Mouse (Mus musculus) testis, postnatal 10 days (tissue): ENCODE measurements at regions not wholly inside any gene's neighbourhood (a gene's known extent, or its start where the extent isn't known, plus 50 kb on each side); places are given as distances from the start of the nearest gene placed in this dataset.
A peak's percentile ranks its signal among the peaks of the same experiment; 100 is the strongest.
"Not testable (repeated sequence)": the region's sequence is repeated elsewhere in the genome, so short reads cannot be mapped to it uniquely, and the experiment has no call there.

Source experiments
- DNase-seq: peaks from one replicate; pipeline ENCODE4 v3.0.0; 2021; ENCODE audit warnings: low spot score

- not testable (repeated sequence) for DNase-seq
Observed at GRCm38 (mm10) chr10:29044781-29045180, 58.7 kb upstream of the 2310057J18Rik start.

GRCm38 (mm10) chr10:29087823-29088222 is 55.8 kb upstream of the Soga3 start:
- peak; percentile 43 for DNase-seq
